In the genomic region with DNA sequence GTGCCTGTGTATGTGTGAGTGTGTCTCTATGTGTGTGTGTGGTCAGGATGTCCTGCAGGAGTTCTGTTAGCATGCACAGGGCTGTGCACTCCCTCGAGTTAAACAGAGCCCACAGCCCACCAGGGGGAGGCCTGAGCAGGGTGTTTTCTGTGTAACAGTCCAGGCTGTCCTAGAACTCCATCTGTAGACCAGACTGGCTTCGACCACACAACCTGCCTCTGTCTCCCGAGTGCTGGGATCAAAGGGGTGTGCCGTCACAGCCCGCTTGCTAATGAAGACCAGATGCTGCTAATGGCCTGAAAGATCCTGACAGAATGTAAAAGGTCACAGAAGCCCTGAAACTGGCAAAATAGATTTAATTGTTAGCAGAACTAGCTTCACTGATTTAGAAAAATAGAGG, we compare ENCODE assay signal across 23 mouse cellular contexts. TPM values are rescaled to one million over a fixed set of nuclear protein-coding genes. Genes with fewer than 3 reads are reported as not detected.
DNase-seq lines count a peak whose midpoint lies in the region; ATAC-seq and TF ChIP-seq lines count a peak whose summit lies in the region.
"Had no signal": no experiment of that assay in that cellular context is flagged by ENCODE, and none has a peak within 500 bp of the region (broad histone marks: within the 10 kb centered on the region; RNA-seq: fewer than 3 reads in every experiment).

No protein-coding gene starts in this region.

- no peaks in the 10 kb centered on the region for H3K27me3 ChIP-seq in midbrain, embryonic 11.5 days (ENCODE audit: control insufficient read depth, insufficient read depth, low read length)
- no peaks in the 10 kb centered on the region for H3K27me3 ChIP-seq in midbrain, embryonic 16.5 days (ENCODE audit: control insufficient read depth, insufficient read depth, low read depth, low read length)
- no peaks in the 10 kb centered on the region for H3K27me3 ChIP-seq in stomach, postnatal 0 days (ENCODE audit: control insufficient read depth, insufficient read depth, low read length)
- no peaks in the 10 kb centered on the region for H3K27me3 ChIP-seq in intestine, embryonic 15.5 days (replicated peaks)
- H3K27me3 ChIP-seq: stomach, embryonic 15.5 days had no signal

- no peak for ATAC-seq in midbrain, embryonic 11.5 days (ENCODE audit: low FRiP score)
- ATAC-seq in midbrain, embryonic 16.5 days = no peak
- no peak for ATAC-seq in stomach, postnatal 0 days (ENCODE audit: low FRiP score, low TSS enrichment)
- ATAC-seq in intestine, embryonic 15.5 days = no peak
- ATAC-seq: forebrain, embryonic 13.5 days had no signal

- H3K4me1 ChIP-seq in midbrain, embryonic 11.5 days (ENCODE audit: control insufficient read depth, insufficient read depth, low read length) = no peaks in the 10 kb centered on the region
- H3K4me1 ChIP-seq in midbrain, embryonic 16.5 days (ENCODE audit: control insufficient read depth, insufficient read depth, low read length) = no peaks in the 10 kb centered on the region
- H3K4me1 ChIP-seq in stomach, postnatal 0 days (replicated peaks; ENCODE audit: control insufficient read depth, insufficient read depth) = no peaks in the 10 kb centered on the region
- H3K4me1 ChIP-seq in intestine, embryonic 15.5 days (replicated peaks) = no peaks in the 10 kb centered on the region
- H3K4me1 ChIP-seq: forebrain, embryonic 13.5 days; midbrain, embryonic 12.5 days; stomach, embryonic 15.5 days had no signal

- no peak overlapping the region for H3K4me2 ChIP-seq in midbrain, embryonic 11.5 days
- no peak overlapping the region for H3K4me2 ChIP-seq in midbrain, embryonic 16.5 days (ENCODE audit: low read length)
- H3K4me2 ChIP-seq in stomach, postnatal 0 days (replicated peaks; ENCODE audit: low read depth) = no peak overlapping the region
- no peak overlapping the region for H3K4me2 ChIP-seq in intestine, embryonic 15.5 days (replicated peaks)
- H3K4me2 ChIP-seq: forebrain, embryonic 13.5 days; heart, embryonic 12.5 days; midbrain, embryonic 12.5 days; stomach, embryonic 15.5 days had no signal

- TF ChIP-seq CTCF in stomach, postnatal 0 days (IDR thresholded peaks at IDR 0.05; ENCODE audit: low read depth) = no peak

- H3K4me3 ChIP-seq in midbrain, embryonic 11.5 days (ENCODE audit: low read depth, low read length) = no peak overlapping the region
- no peak overlapping the region for H3K4me3 ChIP-seq in midbrain, embryonic 16.5 days (ENCODE audit: low read depth, low read length)
- H3K4me3 ChIP-seq in stomach, postnatal 0 days (ENCODE audit: low read depth, low read length) = no peak overlapping the region
- H3K4me3 ChIP-seq in intestine, embryonic 15.5 days (replicated peaks) = no peak overlapping the region
- H3K4me3 ChIP-seq: forebrain, embryonic 13.5 days; heart, embryonic 12.5 days; layer of hippocampus, adult 2 months; midbrain, embryonic 12.5 days; myocyte; stomach, embryonic 15.5 days had no signal

- no peak for TF ChIP-seq EP300 in stomach, postnatal 0 days (optimal IDR thresholded peaks at IDR 0.05)

- H3K27ac ChIP-seq in midbrain, embryonic 11.5 days (ENCODE audit: low read depth, low read length) = no peak overlapping the region
- H3K27ac ChIP-seq in midbrain, embryonic 16.5 days (ENCODE audit: low read length) = no peak overlapping the region
- no peak overlapping the region for H3K27ac ChIP-seq in stomach, postnatal 0 days (replicated peaks)
- H3K27ac ChIP-seq in intestine, embryonic 15.5 days = no peak overlapping the region
- H3K27ac ChIP-seq: forebrain, embryonic 13.5 days; layer of hippocampus, adult 2 months; midbrain, embryonic 12.5 days; stomach, embryonic 15.5 days had no signal

- 70% methylated on average over 5 of the region's 5 CpGs for WGBS in midbrain, embryonic 11.5 days
- 56% methylated on average over 5 of the region's 5 CpGs for WGBS in midbrain, embryonic 16.5 days
- WGBS in stomach, postnatal 0 days = 48% methylated on average over 5 of the region's 5 CpGs
- 51% methylated on average over 5 of the region's 5 CpGs for WGBS in intestine, embryonic 15.5 days

- DNase-seq in midbrain, embryonic 11.5 days (ENCODE audit: low spot score, missing footprints) = peak; percentile 86
- peak; percentile 75 for DNase-seq in embryo, embryonic 10.5 days (ENCODE audit: low spot score)
- DNase-seq in forelimb bud, embryonic 11.5 days (ENCODE audit: low read depth, low spot score) = peak; percentile 77
- peak; percentile 7 for DNase-seq in stomach, postnatal 0 days (ENCODE audit: low spot score)
- no peak for DNase-seq in natural killer cell, adult 2 months (ENCODE audit: low spot score in 2 of 2)
- DNase-seq: adrenal gland, adult 8-10 months; cerebellum, adult 18-20 months; cerebellum, postnatal 36 days; left cerebral cortex, postnatal 4 days; lung, postnatal 36 days had no signal

- no peaks in the 10 kb centered on the region for H3K9me3 ChIP-seq in midbrain, embryonic 11.5 days (ENCODE audit: control insufficient read depth, low read length)
- H3K9me3 ChIP-seq in midbrain, embryonic 16.5 days (replicated peaks; ENCODE audit: control insufficient read depth, low read length, poor library complexity, severe bottlenecking) = no peaks in the 10 kb centered on the region
- no peaks in the 10 kb centered on the region for H3K9me3 ChIP-seq in stomach, postnatal 0 days (ENCODE audit: control insufficient read depth, low read length)
- no peaks in the 10 kb centered on the region for H3K9me3 ChIP-seq in intestine, embryonic 15.5 days
- H3K9me3 ChIP-seq: forebrain, embryonic 13.5 days; heart, embryonic 12.5 days; midbrain, embryonic 12.5 days; stomach, embryonic 15.5 days had no signal

- H3K36me3 ChIP-seq in midbrain, embryonic 11.5 days (ENCODE audit: control insufficient read depth, insufficient read depth, low read length) = no peaks in the 10 kb centered on the region
- H3K36me3 ChIP-seq in midbrain, embryonic 16.5 days (ENCODE audit: control insufficient read depth, insufficient read depth, low read length) = no peaks in the 10 kb centered on the region
- no peaks in the 10 kb centered on the region for H3K36me3 ChIP-seq in stomach, postnatal 0 days (ENCODE audit: control insufficient read depth, insufficient read depth, low read length)
- H3K36me3 ChIP-seq in intestine, embryonic 15.5 days = no peaks in the 10 kb centered on the region
- H3K36me3 ChIP-seq: heart, embryonic 12.5 days; midbrain, embryonic 12.5 days; stomach, embryonic 15.5 days had no signal

- H3K9ac ChIP-seq in midbrain, embryonic 11.5 days (ENCODE audit: low read length) = no peak overlapping the region
- no peak overlapping the region for H3K9ac ChIP-seq in midbrain, embryonic 16.5 days (ENCODE audit: low read depth, low read length)
- no peak overlapping the region for H3K9ac ChIP-seq in stomach, postnatal 0 days (ENCODE audit: low read length)
- H3K9ac ChIP-seq in intestine, embryonic 15.5 days = no peak overlapping the region
- H3K9ac ChIP-seq: forebrain, embryonic 13.5 days; heart, embryonic 12.5 days; midbrain, embryonic 12.5 days; stomach, embryonic 15.5 days had no signal

RNA-seq across cellular contexts. Expression of gene Vmn1r1, which starts 18.7 kb away (rescaled TPM):
- polyA plus RNA-seq in midbrain, embryonic 11.5 days (2014; fragmentation: Nextera tagmentation; extraction: Ambion mirVana) = not detected in 2 replicates
- not detected in 2 replicates for polyA plus RNA-seq in midbrain, embryonic 16.5 days (2015; fragmentation: Nextera tagmentation; extraction: Ambion mirVana)
- polyA plus RNA-seq in stomach, postnatal 0 days (2015; fragmentation: Nextera tagmentation; extraction: Ambion mirVana) = not detected in 2 replicates
- not detected in 2 replicates for polyA plus RNA-seq in intestine, embryonic 15.5 days (2015; fragmentation: Nextera tagmentation; extraction: Ambion mirVana)
- polyA plus RNA-seq: forebrain, embryonic 13.5 days; heart, embryonic 12.5 days; intestine, embryonic 14.5 days; kidney, embryonic 16.5 days; liver, embryonic 16.5 days; midbrain, embryonic 12.5 days; myocyte; spleen, adult 2 months; stomach, embryonic 15.5 days; thymus, postnatal 0 days had no signal

RNA-seq across cellular contexts. Expression of gene Srp9, which starts 21.0 kb away (rescaled TPM):
- polyA plus RNA-seq in midbrain, embryonic 11.5 days (2014; fragmentation: Nextera tagmentation; extraction: Ambion mirVana) = 158 and 189 TPM in 2 replicates
- 132 and 139 TPM in 2 replicates for polyA plus RNA-seq in midbrain, embryonic 16.5 days (2015; fragmentation: Nextera tagmentation; extraction: Ambion mirVana)
- 206 and 215 TPM in 2 replicates for polyA plus RNA-seq in stomach, postnatal 0 days (2015; fragmentation: Nextera tagmentation; extraction: Ambion mirVana)
- polyA plus RNA-seq in intestine, embryonic 15.5 days (2015; fragmentation: Nextera tagmentation; extraction: Ambion mirVana) = 144 and 173 TPM in 2 replicates

Comparison
In these comparisons a context has a peak if more than half of its experiments do, and no peak if none do; other contexts are left out.
1. DNase-seq: peak in midbrain, embryonic 11.5 days (single experiment), embryo, embryonic 10.5 days (single experiment), forelimb bud, embryonic 11.5 days (single experiment) and stomach, postnatal 0 days (single experiment); none in natural killer cell, adult 2 months (0 of 2).